Mouse (Mus musculus): ENCODE results near the gene Tram2.

DNA sequence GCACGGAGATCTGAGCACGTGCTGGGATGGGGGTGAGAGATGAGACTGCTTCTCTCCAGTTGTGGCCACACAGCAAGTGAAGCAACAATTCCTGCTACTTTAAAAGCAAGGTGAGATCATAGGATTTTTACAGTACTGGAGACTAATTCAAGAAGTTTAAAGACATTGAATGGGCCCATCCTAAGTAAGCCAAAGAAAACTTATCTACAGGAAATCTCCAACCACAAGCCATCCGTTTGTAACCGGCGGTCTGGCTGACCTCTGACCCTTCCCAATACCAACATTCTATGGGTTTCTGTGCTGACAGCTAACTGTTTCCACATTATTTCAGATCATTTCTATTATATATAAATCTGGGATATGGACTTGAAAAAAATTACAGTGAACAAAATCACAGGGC, 53.8 kb downstream of the Tram2 start:
- TF ChIP-seq CTCF (IDR thresholded peaks at IDR 0.05; ENCODE audit: low read depth) (no peak), EP300 (optimal IDR thresholded peaks at IDR 0.05) (no peak)
